Mouse (Mus musculus) c-Kit-positive CD71-negative TER-119-negative erythroid progenitor cells, embryonic 14.5 days (primary cell): ENCODE measurements around the gene Chrnd.

Source experiments
- DNase-seq: peaks from one replicate; pipeline ENCODE4 v3.0.0-alpha.2; 2013; ENCODE audit warnings: low read depth

Chrnd gene

GRCm38 (mm10) chr1:87232197-87232596 is 41.8 kb downstream of the Chrnd start:
- no peak for DNase-seq

GRCm38 (mm10) chr1:87239056-87239455 is 48.6 kb downstream of the Chrnd start:
- DNase-seq, result no peak

- no peak for DNase-seq
Measured at GRCm38 (mm10) chr1:87243021-87243420, 52.6 kb downstream of the Chrnd start.

GRCm38 (mm10) chr1:87245430-87245829 is 55.0 kb downstream of the Chrnd start:
- no peak for DNase-seq

- DNase-seq, result peak; percentile 58
Measured at GRCm38 (mm10) chr1:87245929-87246815, 55.8 kb downstream of the Chrnd start.
